Mouse (Mus musculus) CD4-positive, CD25-positive, alpha-beta regulatory T cell, adult 2 months (primary cell): ENCODE measurements around the gene Uba52.

Experiments used
- DNase-seq: peaks from one replicate; pipeline ENCODE4 v3.0.0-alpha.2; 2012; ENCODE audit warnings: low read depth, low spot score

The Uba52 gene

GRCm38 (mm10) chr8:70486191-70486681, 24.4 kb downstream of the Uba52 start:
- no peak for DNase-seq

- no peak for DNase-seq
These were observed 27.7 kb downstream of the Uba52 start for GRCm38 (mm10) chr8:70482943-70483342.

- DNase-seq = no peak
These were observed 28.7 kb downstream of the Uba52 start for GRCm38 (mm10) chr8:70481908-70482307.

GRCm38 (mm10) chr8:70477269-70477982, 33.2 kb downstream of the Uba52 start:
- peak; percentile 67 for DNase-seq

GRCm38 (mm10) chr8:70476333-70477268, 34.0 kb downstream of the Uba52 start, which contains the start of gene Klhl26:
Klhl26 (minus strand) TSS chr8:70476968.
- DNase-seq = peak; percentile 96

- no peak for DNase-seq
These were observed 38.7 kb downstream of the Uba52 start for GRCm38 (mm10) chr8:70471856-70472255.

GRCm38 (mm10) chr8:70469938-70470337, 40.7 kb downstream of the Uba52 start:
- DNase-seq = no peak

GRCm38 (mm10) chr8:70469295-70469916, 41.2 kb downstream of the Uba52 start:
- DNase-seq = no peak

GRCm38 (mm10) chr8:70468733-70469132, 41.9 kb downstream of the Uba52 start:
- DNase-seq = no peak

- DNase-seq = no peak
These were observed 42.7 kb downstream of the Uba52 start for GRCm38 (mm10) chr8:70467907-70468306.

- DNase-seq = no peak
These were observed 43.3 kb downstream of the Uba52 start for GRCm38 (mm10) chr8:70467229-70467725.

GRCm38 (mm10) chr8:70466771-70467170, 43.8 kb downstream of the Uba52 start:
- no peak for DNase-seq

GRCm38 (mm10) chr8:70466305-70466704, 44.3 kb downstream of the Uba52 start:
- no peak for DNase-seq

- no peak for DNase-seq
These were observed 44.9 kb downstream of the Uba52 start for GRCm38 (mm10) chr8:70465701-70466100.

GRCm38 (mm10) chr8:70464162-70464561, 46.4 kb downstream of the Uba52 start:
- no peak for DNase-seq

- no peak for DNase-seq
These were observed 47.3 kb downstream of the Uba52 start for GRCm38 (mm10) chr8:70463306-70463705.

- no peak for DNase-seq
These were observed 48.1 kb downstream of the Uba52 start for GRCm38 (mm10) chr8:70462516-70462813.

- no peak for DNase-seq
These were observed 48.7 kb downstream of the Uba52 start for GRCm38 (mm10) chr8:70461765-70462515.

GRCm38 (mm10) chr8:70460606-70461005, 50.0 kb downstream of the Uba52 start:
- DNase-seq = no peak

GRCm38 (mm10) chr8:70460199-70460598, 50.4 kb downstream of the Uba52 start:
- DNase-seq = no peak

- DNase-seq = no peak
These were observed 51.0 kb downstream of the Uba52 start for GRCm38 (mm10) chr8:70459636-70460035.
